In the genomic region with DNA sequence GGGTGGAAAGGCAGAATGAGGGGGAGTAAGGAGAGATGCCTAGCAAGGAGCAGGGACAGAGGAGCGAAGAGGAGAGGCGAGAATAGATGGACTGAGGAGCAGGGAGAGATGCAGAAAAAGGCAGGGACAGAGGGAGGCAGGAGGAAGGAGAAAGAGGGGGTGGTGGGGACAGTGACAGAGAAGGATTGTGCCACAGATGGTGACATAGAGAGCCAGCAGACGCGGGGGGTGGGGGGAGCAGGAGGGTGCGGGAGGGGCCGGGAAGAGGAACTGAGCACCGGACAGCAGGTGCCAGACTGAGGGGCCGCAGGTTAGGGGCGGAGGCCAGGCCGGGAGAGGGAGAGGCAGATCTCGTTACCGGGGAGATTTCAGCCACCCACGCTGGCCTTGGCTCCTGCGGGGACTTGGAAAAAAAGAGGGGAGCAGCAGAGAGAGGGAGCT, we compare ENCODE assay signal across 9 mouse cellular contexts. TPM values are rescaled to one million over a fixed set of nuclear protein-coding genes. Genes with fewer than 3 reads are reported as not detected.
DNase-seq lines count a peak whose midpoint lies in the region; ATAC-seq and TF ChIP-seq lines count a peak whose summit lies in the region.
"Had no signal": no experiment of that assay in that cellular context is flagged by ENCODE, and none has a peak within 500 bp of the region (broad histone marks: within the 10 kb centered on the region; RNA-seq: fewer than 3 reads in every experiment).

A gene (minus strand): TSS at position 125 of the 441 bp plus-strand sequence.

- TF ChIP-seq POLR2A in cerebellum, adult 2 months (IDR thresholded peaks at IDR 0.05; ENCODE audit: borderline replicate concordance, insufficient read depth, low read length) = peak; percentile 39; the same call in 1 of the 2 replicates

- peak; percentile 32; the same call in 1 of the 2 replicates for ATAC-seq in hindbrain, embryonic 15.5 days (ENCODE audit: low FRiP score, low read depth)
- no peak for ATAC-seq in midbrain, embryonic 15.5 days (replicated peaks)
- no peak for ATAC-seq in megakaryocyte-erythroid progenitor cell, adult 5-6 weeks (replicated peaks; ENCODE audit: low FRiP score, low TSS enrichment, poor library complexity, severe bottlenecking)

- peak within 1 kb of the TSS; percentile 82 for H3K4me3 ChIP-seq in cerebellum, adult 2 months (replicated peaks; ENCODE audit: insufficient read depth, low read depth, low read length)
- peak within 1 kb of the TSS; percentile 18 for H3K4me3 ChIP-seq in hindbrain, embryonic 15.5 days
- no peak within 1 kb of the TSS for H3K4me3 ChIP-seq in midbrain, embryonic 15.5 days
- H3K4me3 ChIP-seq: myocyte had no signal

- H3K9ac ChIP-seq in hindbrain, embryonic 15.5 days = peak within 1 kb of the TSS; percentile 41; the same call in 1 of the 2 replicates
- H3K9ac ChIP-seq in midbrain, embryonic 15.5 days = peak within 1 kb of the TSS; percentile 17; the same call in 1 of the 2 replicates

- peak; percentile 57 for DNase-seq in adrenal gland, postnatal 25 days
- peak; percentile 73 to 81 for DNase-seq in cerebellum, adult 2 months
- DNase-seq in lung, postnatal 4 days = no peak
- no peak for DNase-seq in B cell, adult 2 months

- H3K4me2 ChIP-seq in hindbrain, embryonic 15.5 days = peak within 1 kb of the TSS; percentile 48
- peak within 1 kb of the TSS; percentile 38 for H3K4me2 ChIP-seq in midbrain, embryonic 15.5 days

- no peaks in the 10 kb centered on the region for H3K9me3 ChIP-seq in hindbrain, embryonic 15.5 days
- no peaks in the 10 kb centered on the region for H3K9me3 ChIP-seq in midbrain, embryonic 15.5 days

- 4% methylated on average over 14 of the region's 14 CpGs for WGBS in cerebellum, adult 2 months
- WGBS in hindbrain, embryonic 15.5 days = 5% methylated on average over 13 of the region's 14 CpGs
- WGBS in midbrain, embryonic 15.5 days = 12% methylated on average over 14 of the region's 14 CpGs

- no peak for TF ChIP-seq CTCF in cerebellum, adult 2 months (IDR thresholded peaks at IDR 0.05; ENCODE audit: borderline replicate concordance, insufficient read depth, low read depth, low read length)

- H3K27me3 ChIP-seq in cerebellum, adult 2 months (ENCODE audit: control insufficient read depth, insufficient read depth, low read length) = no peaks in the 10 kb centered on the region
- H3K27me3 ChIP-seq in hindbrain, embryonic 15.5 days = no peaks in the 10 kb centered on the region
- peaks cover 5% of the 10 kb centered on the region for H3K27me3 ChIP-seq in midbrain, embryonic 15.5 days (replicated peaks)

- peak within 1 kb of the TSS; percentile 90 for H3K27ac ChIP-seq in cerebellum, adult 2 months (ENCODE audit: insufficient read depth, low read length)
- no peak within 1 kb of the TSS for H3K27ac ChIP-seq in hindbrain, embryonic 15.5 days (replicated peaks)
- H3K27ac ChIP-seq in midbrain, embryonic 15.5 days = no peak within 1 kb of the TSS

- H3K36me3 ChIP-seq in hindbrain, embryonic 15.5 days = no peaks in the 10 kb centered on the region
- no peaks in the 10 kb centered on the region for H3K36me3 ChIP-seq in midbrain, embryonic 15.5 days (replicated peaks)

- peaks cover 47% of the 10 kb centered on the region for H3K4me1 ChIP-seq in cerebellum, adult 2 months (ENCODE audit: control insufficient read depth, insufficient read depth, low read length)
- peaks cover 29% of the 10 kb centered on the region for H3K4me1 ChIP-seq in hindbrain, embryonic 15.5 days (replicated peaks)
- H3K4me1 ChIP-seq in midbrain, embryonic 15.5 days = peaks cover 14% of the 10 kb centered on the region

RNA-seq across cellular contexts. Expression of the gene that starts here (rescaled TPM):
- total RNA-seq in adrenal gland, postnatal 25 days (2021) = 0.58 and 0.76 TPM in 2 replicates
- 9.8 and 12.1 TPM in 2 replicates for polyA plus RNA-seq in cerebellum, adult 2 months (2012; rRNA removed)
- polyA plus RNA-seq in hindbrain, embryonic 15.5 days (2015; fragmentation: Nextera tagmentation; extraction: Ambion mirVana) = 0.61 and 0.71 TPM in 2 replicates
- polyA plus RNA-seq in midbrain, embryonic 15.5 days (2015; fragmentation: Nextera tagmentation; extraction: Ambion mirVana) = 0.31 and 0.56 TPM in 2 replicates
- total RNA-seq in megakaryocyte-erythroid progenitor cell, adult 5-6 weeks (2014; fragmentation: Nextera tagmentation) = not detected in 2 replicates
- not detected in 2 replicates for total RNA-seq in megakaryocyte-erythroid progenitor cell, adult 5-6 weeks (2017)
- total RNA-seq: hematopoietic stem cell, adult 5-6 weeks had no signal
- polyA plus RNA-seq: myocyte had no signal

Comparison
In these comparisons a context has a peak if more than half of its experiments do, and no peak if none do; other contexts are left out.
1. Peak in DNase-seq in adrenal gland, postnatal 25 days; RNA of the gene not detected or under 1 TPM.
2. Peak in ATAC-seq, H3K4me3 ChIP-seq, H3K9ac ChIP-seq and H3K4me2 ChIP-seq in hindbrain, embryonic 15.5 days; RNA of the gene not detected or under 1 TPM.
3. DNase-seq: peak in cerebellum, adult 2 months (2 of 2); none in lung, postnatal 4 days (0 of 2) and B cell, adult 2 months (0 of 2).